Mouse (Mus musculus) heart, embryonic 12.5 days (tissue): ENCODE data around the gene Rps6ka4. TPM values are rescaled to one million over a fixed set of nuclear protein-coding genes. Genes with fewer than 3 reads are reported as not detected.
A peak's percentile ranks its signal among the peaks of the same experiment; 100 is the strongest.

Experiments
- ATAC-seq: fragments of 200-750 bp; cut with Nextera tagmentation; 2 replicates; pipeline ENCODE4 v1.8.0; 2017; ENCODE audit warnings: moderate TSS enrichment, moderate library complexity; ENCODE audit not compliant: insufficient number of reproducible peaks, low FRiP score
- H3K27ac ChIP-seq: fragments of 300-500 bp; sonication (generic); 2 replicates; pipeline ENCODE4 v1.5.1; 2016; ENCODE audit warnings: mild to moderate bottlenecking, moderate library complexity; ENCODE audit not compliant: poor library complexity, severe bottlenecking
- H3K27me3 ChIP-seq: fragments of 300-500 bp; sonication (generic); replicated peaks from 2 replicates; pipeline ENCODE4 v1.6.1; 2016; ENCODE audit warnings: mild to moderate bottlenecking, moderate library complexity
- H3K36me3 ChIP-seq: fragments of 300-500 bp; sonication (generic); 2 replicates; pipeline ENCODE4 v1.6.1; 2016; ENCODE audit warnings: mild to moderate bottlenecking, moderate library complexity
- H3K4me1 ChIP-seq: fragments of 300-500 bp; sonication (generic); replicated peaks from 2 replicates; pipeline ENCODE4 v1.6.1; 2016; ENCODE audit warnings: mild to moderate bottlenecking
- H3K4me2 ChIP-seq: fragments of 300-500 bp; sonication (generic); 2 replicates; pipeline ENCODE4 v1.6.1; 2016; ENCODE audit warnings: mild to moderate bottlenecking, moderate library complexity
- H3K4me3 ChIP-seq: fragments of 300-500 bp; sonication (generic); 2 replicates; pipeline ENCODE4 v1.5.1; 2016; ENCODE audit warnings: mild to moderate bottlenecking
- H3K9ac ChIP-seq: fragments of 300-500 bp; sonication (generic); 2 replicates; pipeline ENCODE4 v1.6.1; 2016; ENCODE audit warnings: mild to moderate bottlenecking, moderate library complexity
- H3K9me3 ChIP-seq: fragments of 300-500 bp; sonication (generic); replicated peaks from 2 replicates; pipeline ENCODE4 v1.6.1; 2016; ENCODE audit warnings: mild to moderate bottlenecking, moderate library complexity
- WGBS: fragments of 180-500 bp; shearing (Covaris S2); methylation state at CpG from one replicate; pipeline ENCODE4 v1.1.7; 2016; 5-methylcytosine and 5-hydroxymethylcytosine counted together
- polyA plus RNA-seq: library from polyadenylated mRNA; unstranded; fragments of >200 nt; fragmentation: Nextera tagmentation; extraction: Ambion mirVana; gene quantifications from 2 replicates; pipeline ENCODE4 v1.2.1, GENCODE M21; 2016

The Rps6ka4 gene
- polyA plus RNA-seq: 14.8 and 19.3 TPM in 2 replicates

DNA sequence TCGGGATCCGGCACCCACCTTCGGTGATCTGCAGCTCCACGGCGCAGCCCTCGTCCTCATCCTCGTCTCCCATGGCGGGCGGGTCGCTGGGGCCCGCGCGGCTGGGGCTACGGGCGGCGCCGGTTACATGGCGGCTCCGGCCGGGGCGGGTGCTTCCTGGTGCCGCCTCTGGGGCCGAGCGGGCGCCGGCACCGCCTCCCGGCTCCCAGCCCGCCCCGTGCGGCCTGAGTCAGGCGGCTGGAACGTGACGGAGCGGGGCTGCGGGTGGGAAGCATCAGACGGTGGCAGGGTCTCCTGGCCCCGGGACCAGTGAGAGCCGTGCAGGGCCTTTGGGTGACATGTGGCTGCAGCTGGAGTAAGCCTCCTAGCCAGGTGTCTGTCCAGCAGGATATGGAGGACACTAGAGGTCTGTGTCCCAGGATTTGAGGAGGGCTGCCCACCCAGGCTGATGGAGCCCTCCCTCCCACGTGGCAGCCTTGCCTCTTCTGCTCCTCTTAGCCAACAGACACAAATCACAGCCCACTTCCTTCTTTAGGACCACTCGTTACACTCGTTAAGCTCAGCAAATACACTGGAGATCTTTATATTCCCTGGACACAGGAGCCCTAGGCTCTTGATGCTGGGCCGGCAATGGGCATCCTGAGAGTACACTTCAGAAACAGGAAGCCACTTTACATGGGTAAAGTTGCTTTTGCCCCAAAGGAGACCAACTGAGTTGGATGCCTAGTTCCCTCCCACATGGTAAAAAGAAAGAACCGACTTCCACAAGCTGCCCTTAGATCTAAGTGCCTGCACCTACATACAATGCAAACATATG, at the start of gene Rps6ka4:
Gene Rps6ka4 (minus strand): TSS at position 162 of the 817 bp plus-strand sequence.
- WGBS: 2% methylated on average over 38 of the region's 44 CpGs
- peak within 1 kb of the TSS; percentile 75 for H3K4me3 ChIP-seq
- H3K36me3 ChIP-seq: peaks cover 25% of the 10 kb centered on the region
- H3K9me3 ChIP-seq: no peaks in the 10 kb centered on the region
- peaks cover 13% of the 10 kb centered on the region for H3K4me1 ChIP-seq
- H3K27ac ChIP-seq: no peak within 1 kb of the TSS
- H3K4me2 ChIP-seq: peak within 1 kb of the TSS; percentile 96
- peaks cover 66% of the 10 kb centered on the region for H3K27me3 ChIP-seq
- H3K9ac ChIP-seq: peak within 1 kb of the TSS; percentile 82
- peak; percentile 85 for ATAC-seq

DNA sequence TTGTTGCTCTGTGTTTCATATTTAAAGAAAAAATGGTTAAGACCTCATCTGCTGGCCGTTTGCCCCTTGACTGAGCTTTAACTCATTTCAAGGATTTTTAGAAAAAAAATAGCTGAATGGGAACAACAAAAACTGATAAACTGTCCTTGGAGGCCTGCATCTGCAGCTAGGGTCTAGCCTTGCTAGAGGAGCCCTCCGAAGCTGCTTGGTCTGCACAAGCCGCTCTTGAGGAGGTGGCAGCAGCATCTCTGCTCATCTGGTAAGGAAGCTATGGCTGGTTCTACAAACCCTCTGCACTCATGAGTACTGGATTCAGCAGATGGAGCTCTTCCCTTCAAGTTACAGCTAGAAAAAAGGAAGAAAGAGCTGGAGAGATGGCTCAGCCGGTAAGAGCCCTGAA, 37.5 kb upstream of the Rps6ka4 start:
- no peaks in the 10 kb centered on the region for H3K27me3 ChIP-seq
- H3K27ac ChIP-seq: no peak overlapping the region
- 69% methylated on average over 4 of the region's 4 CpGs for whole genome bisulfite sequencing
- no peaks in the 10 kb centered on the region for H3K4me1 ChIP-seq
- no peak overlapping the region for H3K4me2 ChIP-seq
- H3K9ac ChIP-seq: no peak overlapping the region
- H3K9me3 ChIP-seq: peaks cover 8% of the 10 kb centered on the region; the same call in 1 of the 2 replicates
- no peak overlapping the region for H3K4me3 ChIP-seq
- H3K36me3 ChIP-seq: no peaks in the 10 kb centered on the region
- no peak for ATAC-seq

DNA sequence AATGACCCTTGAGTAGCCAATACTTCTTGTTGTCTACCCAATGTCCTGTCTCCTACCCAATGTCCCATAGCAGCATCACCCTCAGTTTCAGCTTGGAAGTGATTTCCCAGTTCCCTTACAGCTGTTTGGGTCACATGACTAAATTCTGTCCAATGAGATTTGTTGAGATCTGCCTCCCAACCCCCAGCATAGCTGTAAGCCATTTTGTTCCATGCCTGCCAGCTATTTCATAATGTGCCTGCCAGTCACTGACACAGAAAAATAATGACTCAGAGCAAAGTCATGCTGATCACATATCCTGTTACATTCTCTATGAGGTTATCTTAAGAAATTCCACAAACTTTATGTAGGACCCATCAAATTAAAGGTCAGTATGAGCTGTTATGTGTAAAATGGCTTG, 36.4 kb upstream of the Rps6ka4 start:
- H3K4me2 ChIP-seq: no peak overlapping the region
- no peaks in the 10 kb centered on the region for H3K36me3 ChIP-seq
- no peaks in the 10 kb centered on the region for H3K27me3 ChIP-seq
- no peak overlapping the region for H3K27ac ChIP-seq
- no peak overlapping the region for H3K4me3 ChIP-seq
- no peaks in the 10 kb centered on the region for H3K4me1 ChIP-seq
- ATAC-seq: no peak
- peaks cover 8% of the 10 kb centered on the region; the same call in 1 of the 2 replicates for H3K9me3 ChIP-seq
- H3K9ac ChIP-seq: no peak overlapping the region

DNA sequence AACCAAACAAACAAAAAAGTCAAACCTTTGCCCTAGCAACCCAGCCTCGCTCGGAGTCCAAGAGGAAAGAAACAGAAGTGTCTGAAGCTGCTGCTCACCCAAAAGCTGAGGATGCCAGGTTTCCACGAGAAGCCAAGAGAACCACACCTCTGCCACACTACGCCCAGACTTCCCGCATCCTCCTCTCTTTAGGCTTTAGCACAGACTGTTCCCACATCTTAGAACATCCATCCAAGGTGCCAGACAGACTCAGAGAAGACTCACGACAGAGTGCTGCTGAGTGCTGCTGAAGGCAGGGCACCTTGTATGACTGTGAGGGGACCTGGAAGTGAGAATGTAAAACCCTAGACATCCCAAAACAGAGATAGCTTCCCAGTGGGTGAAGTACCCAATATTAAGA, 35.4 kb upstream of the Rps6ka4 start:
- H3K9ac ChIP-seq: no peak overlapping the region
- H3K9me3 ChIP-seq: peaks cover 7% of the 10 kb centered on the region; the same call in 1 of the 2 replicates
- H3K4me3 ChIP-seq: no peak overlapping the region
- no peaks in the 10 kb centered on the region for H3K27me3 ChIP-seq
- no peak for ATAC-seq
- no peak overlapping the region for H3K27ac ChIP-seq
- no peaks in the 10 kb centered on the region for H3K36me3 ChIP-seq
- WGBS: 80% methylated on average over 6 of the region's 6 CpGs
- H3K4me1 ChIP-seq: no peaks in the 10 kb centered on the region
- H3K4me2 ChIP-seq: no peak overlapping the region

DNA sequence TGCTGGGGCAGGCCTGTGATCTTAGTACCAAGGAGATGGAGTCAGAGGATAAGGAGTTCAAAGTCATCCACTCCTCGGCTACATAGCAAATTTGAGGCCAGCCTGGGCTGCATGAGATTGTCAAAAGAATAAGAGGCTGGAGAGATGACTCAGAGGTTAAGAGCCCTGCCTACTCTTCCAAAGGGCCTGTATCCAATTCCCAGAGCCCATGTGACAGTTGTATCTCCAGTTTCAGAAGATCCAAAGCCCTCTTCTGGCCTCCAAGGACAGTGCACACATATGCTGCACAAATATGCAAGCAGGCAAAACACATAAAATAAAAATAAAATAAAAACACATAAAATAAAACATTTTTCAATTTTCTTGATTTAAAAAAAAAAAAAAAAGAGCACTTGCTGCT, 33.8 kb upstream of the Rps6ka4 start:
- WGBS: 62% methylated on average over 1 of the region's 1 CpGs
- Histone ChIP-seq H3K9ac (no peak overlapping the region), H3K4me3 (no peak overlapping the region), H3K4me2 (no peak overlapping the region), H3K27ac (no peak overlapping the region), H3K9me3 (no peaks in the 10 kb centered on the region), H3K4me1 (no peaks in the 10 kb centered on the region), H3K27me3 (no peaks in the 10 kb centered on the region), H3K36me3 (no peaks in the 10 kb centered on the region)
- ATAC-seq: no peak

DNA sequence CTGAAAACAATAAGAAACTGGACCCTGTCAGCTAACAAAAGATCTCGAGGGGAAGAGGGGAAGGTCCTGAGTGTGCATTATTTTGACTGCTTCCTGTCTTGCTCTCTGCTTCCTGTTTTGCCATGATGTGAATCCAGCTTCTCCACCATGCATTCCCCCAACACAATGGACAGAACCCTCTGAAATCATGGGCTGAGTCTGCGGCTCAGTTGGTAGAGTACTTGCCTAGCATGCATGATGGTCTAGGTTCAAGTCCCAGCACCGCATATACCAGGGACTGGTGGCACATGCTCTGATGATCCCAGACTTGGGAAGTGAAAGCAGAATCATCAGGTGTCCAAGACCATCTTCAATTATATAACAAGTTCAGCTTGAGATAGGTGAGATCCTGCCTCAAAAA, 32.3 kb upstream of the Rps6ka4 start:
- H3K27ac ChIP-seq: no peak overlapping the region
- H3K36me3 ChIP-seq: no peaks in the 10 kb centered on the region
- H3K9me3 ChIP-seq: no peaks in the 10 kb centered on the region
- H3K4me1 ChIP-seq: no peaks in the 10 kb centered on the region
- no peak overlapping the region for H3K9ac ChIP-seq
- no peak overlapping the region for H3K4me2 ChIP-seq
- no peak for ATAC-seq
- no peaks in the 10 kb centered on the region for H3K27me3 ChIP-seq
- no peak overlapping the region for H3K4me3 ChIP-seq
- WGBS: 70% methylated on average over 3 of the region's 3 CpGs

DNA sequence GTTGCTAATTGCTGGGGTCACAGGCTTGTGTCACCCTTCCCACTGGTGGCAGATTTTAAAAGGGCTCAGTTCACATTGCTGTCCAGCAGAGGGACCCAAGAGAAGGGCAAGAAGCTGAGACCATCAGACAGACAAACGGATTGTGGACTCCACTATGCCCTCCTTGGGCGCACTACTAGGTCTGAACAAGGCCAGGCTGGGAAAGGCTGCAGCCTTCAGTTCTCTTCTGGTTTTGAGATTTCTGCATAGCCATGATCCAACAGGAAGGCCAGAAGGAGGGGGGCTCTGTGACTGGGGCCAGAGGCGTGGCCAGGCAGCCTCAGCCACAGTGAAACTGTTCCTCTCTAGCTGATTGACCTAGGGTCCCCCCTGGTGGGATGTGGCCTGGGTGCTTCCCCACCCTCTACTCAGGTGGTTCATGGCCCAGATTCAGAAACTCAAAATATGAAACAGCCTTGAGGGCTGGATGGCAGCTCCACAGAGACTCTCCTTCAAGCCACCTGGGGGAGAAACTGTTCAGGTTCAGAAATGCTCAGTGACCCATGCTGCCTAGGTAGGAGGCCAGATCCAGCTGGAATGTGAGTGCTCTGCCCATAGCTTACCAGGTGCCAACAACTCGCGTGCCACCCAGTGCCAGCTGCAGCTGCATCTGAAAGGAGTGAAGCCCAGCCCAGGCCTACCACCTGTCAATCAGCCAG, 31.3 kb upstream of the Rps6ka4 start:
- Histone ChIP-seq H3K4me1 (no peaks in the 10 kb centered on the region), H3K36me3 (no peaks in the 10 kb centered on the region), H3K27ac (no peak overlapping the region), H3K4me2 (no peak overlapping the region), H3K4me3 (no peak overlapping the region), H3K9me3 (no peaks in the 10 kb centered on the region), H3K27me3 (no peaks in the 10 kb centered on the region), H3K9ac (no peak overlapping the region)
- 66% methylated on average over 5 of the region's 5 CpGs for WGBS
- ATAC-seq: no peak

DNA sequence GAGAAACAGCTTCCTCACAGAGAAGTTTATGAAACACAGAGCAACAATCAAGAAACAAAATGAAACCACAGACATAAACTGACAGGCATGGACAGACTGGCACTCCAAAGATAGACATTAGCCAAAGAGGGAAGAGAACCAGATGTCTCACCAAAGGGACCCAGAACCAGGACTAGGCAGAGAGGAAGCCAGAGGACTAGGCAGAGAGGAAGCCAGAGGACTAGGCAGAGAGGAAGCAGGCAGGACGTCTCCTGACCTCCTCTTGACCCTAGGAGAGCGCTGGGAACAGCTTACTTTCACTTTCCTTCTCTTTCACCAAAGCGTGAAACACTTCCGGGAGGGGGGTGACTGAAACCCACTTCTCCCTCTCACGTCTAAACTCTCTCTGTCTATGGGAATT, 28.9 kb upstream of the Rps6ka4 start:
- peak overlapping the region; percentile 26 for H3K4me3 ChIP-seq
- H3K27me3 ChIP-seq: no peaks in the 10 kb centered on the region
- ATAC-seq: no peak
- H3K4me2 ChIP-seq: peak overlapping the region; percentile 63
- H3K27ac ChIP-seq: no peak overlapping the region
- no peaks in the 10 kb centered on the region for H3K36me3 ChIP-seq
- H3K4me1 ChIP-seq: no peaks in the 10 kb centered on the region
- whole genome bisulfite sequencing: 4% methylated on average over 5 of the region's 5 CpGs
- H3K9ac ChIP-seq: no peak overlapping the region
- H3K9me3 ChIP-seq: no peaks in the 10 kb centered on the region

DNA sequence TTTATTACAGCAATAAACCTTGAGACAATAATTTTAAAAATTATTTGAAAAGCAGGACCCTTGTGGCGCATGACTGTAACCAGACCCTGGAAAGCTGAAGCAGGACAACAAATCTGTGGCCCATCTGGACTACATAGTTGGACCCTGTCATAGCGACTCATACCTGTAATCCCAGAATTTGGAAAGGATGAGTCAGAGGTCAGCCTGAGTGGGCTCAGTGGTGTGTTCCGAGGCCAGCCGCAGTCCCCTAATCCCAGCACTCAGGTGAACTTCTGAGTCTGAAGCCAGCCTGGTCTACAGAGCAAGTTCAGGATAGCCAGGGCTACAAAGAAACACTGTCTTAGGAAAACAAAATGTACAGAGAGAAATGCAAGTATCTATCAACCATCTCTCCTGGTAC, 21.0 kb upstream of the Rps6ka4 start:
- Histone ChIP-seq H3K4me2 (no peak overlapping the region), H3K27me3 (no peaks in the 10 kb centered on the region), H3K4me3 (no peak overlapping the region), H3K9me3 (no peaks in the 10 kb centered on the region), H3K36me3 (no peaks in the 10 kb centered on the region), H3K4me1 (no peaks in the 10 kb centered on the region), H3K9ac (no peak overlapping the region), H3K27ac (no peak overlapping the region)
- WGBS: 84% methylated on average over 4 of the region's 4 CpGs
- ATAC-seq: no peak

DNA sequence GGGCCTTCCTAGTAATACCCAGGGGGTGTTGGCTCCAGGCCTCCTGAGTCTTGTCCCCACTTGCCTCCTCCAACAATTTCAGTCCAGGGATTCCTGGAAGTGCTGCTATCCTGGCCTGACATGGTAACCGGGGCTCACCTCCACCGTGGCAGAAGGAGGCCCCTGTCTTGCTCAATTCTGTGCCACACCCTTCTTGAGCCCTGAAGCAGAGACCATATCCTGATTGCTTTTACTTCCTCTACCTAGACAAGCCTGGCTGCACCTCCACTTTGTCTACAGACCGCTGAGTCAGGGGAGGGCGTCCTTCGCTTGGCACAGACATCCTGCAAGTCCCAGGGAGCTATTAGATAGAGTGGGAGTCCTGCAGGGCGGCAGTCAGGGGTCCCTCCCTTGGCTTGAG, 20.3 kb upstream of the Rps6ka4 start:
- no peaks in the 10 kb centered on the region for H3K36me3 ChIP-seq
- H3K4me2 ChIP-seq: no peak overlapping the region
- H3K4me1 ChIP-seq: peaks cover 4% of the 10 kb centered on the region
- no peak overlapping the region for H3K4me3 ChIP-seq
- no peak for ATAC-seq
- H3K9ac ChIP-seq: no peak overlapping the region
- H3K9me3 ChIP-seq: no peaks in the 10 kb centered on the region
- no peak overlapping the region for H3K27ac ChIP-seq
- H3K27me3 ChIP-seq: 0 out of 2 replicates have a peak, but pooled peaks cover 5% of the 10 kb centered on the region
- WGBS: 68% methylated on average over 6 of the region's 6 CpGs

DNA sequence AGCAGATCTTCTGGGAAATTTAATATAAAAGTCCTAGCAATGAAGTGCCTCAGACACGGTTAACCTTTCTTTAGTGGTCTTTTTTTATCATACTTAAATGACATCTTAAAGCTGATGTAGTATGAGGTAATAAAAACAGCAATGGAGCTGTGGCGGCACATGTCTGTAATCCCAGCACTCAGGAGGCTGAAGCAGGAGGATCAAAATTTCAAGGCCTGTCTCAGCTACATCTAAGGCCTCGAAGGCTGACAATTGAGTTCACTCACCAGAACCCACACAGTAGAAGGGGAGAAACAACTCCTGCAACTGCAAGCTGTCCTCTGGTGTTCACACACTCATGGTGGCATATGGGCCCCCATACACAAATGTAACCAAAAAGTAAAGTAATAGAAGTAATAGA, 19.5 kb upstream of the Rps6ka4 start:
- Histone ChIP-seq H3K27me3 (0 out of 2 replicates have a peak, but pooled peaks cover 7% of the 10 kb centered on the region), H3K27ac (no peak overlapping the region), H3K9ac (no peak overlapping the region), H3K4me2 (no peak overlapping the region), H3K9me3 (no peaks in the 10 kb centered on the region), H3K4me1 (peaks cover 11% of the 10 kb centered on the region), H3K36me3 (no peaks in the 10 kb centered on the region), H3K4me3 (no peak overlapping the region)
- ATAC-seq: no peak
- WGBS: 83% methylated on average over 3 of the region's 3 CpGs
